Mouse (Mus musculus): ENCODE results near the gene Exosc10.

GRCm38 (mm10) chr4:148573222-148573621 is 15.0 kb downstream of the Exosc10 start:
- TF ChIP-seq EP300 (optimal IDR thresholded peaks at IDR 0.05) (no peak), CTCF (IDR thresholded peaks at IDR 0.05; ENCODE audit: low read depth) (no peak)
